Mouse (Mus musculus): Measurements from ENCODE around the gene Gm15140. TPM values are rescaled to one million over a fixed set of nuclear protein-coding genes. Genes with fewer than 3 reads are reported as not detected.
"Not testable (repeated sequence)": the region's sequence is repeated elsewhere in the genome, so short reads cannot be mapped to it uniquely, and the experiment has no call there.

The Gm15140 gene
- polyA plus RNA-seq (2014; fragmentation: Nextera tagmentation; extraction: Ambion mirVana) = not detected in 2 replicates

DNA sequence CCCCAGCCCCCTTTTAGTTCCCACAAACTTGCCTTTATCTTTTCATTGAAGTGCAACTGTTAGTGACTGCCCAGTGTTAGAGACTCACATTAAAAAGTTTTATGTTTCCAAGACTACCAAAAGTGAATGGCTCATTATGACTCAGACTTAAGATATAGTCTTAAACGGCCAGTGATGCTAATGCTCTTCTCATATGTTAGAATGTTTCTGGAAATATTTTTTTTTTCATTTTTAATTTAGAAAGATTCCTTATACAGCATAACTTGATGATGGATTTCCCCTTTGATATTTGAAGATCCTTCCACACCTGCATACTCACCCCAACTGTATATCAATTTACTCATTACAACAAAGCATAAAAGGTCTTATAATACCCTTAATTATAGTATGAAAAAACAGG is at the start of gene Gm15140:
Gm15140 (minus strand) TSS at position 101 of the 400 bp plus-strand sequence.
- not testable (repeated sequence) for H3K4me3 ChIP-seq (ENCODE audit: low read depth, low read length); H3K9me3 ChIP-seq (ENCODE audit: control insufficient read depth, low read length); H3K27me3 ChIP-seq (ENCODE audit: control insufficient read depth, insufficient read depth, low read length); H3K9ac ChIP-seq (ENCODE audit: low read length); DNase-seq (ENCODE audit: low spot score, missing footprints); H3K27ac ChIP-seq (ENCODE audit: low read depth, low read length); H3K4me2 ChIP-seq; H3K36me3 ChIP-seq (ENCODE audit: control insufficient read depth, insufficient read depth, low read length); ATAC-seq (ENCODE audit: low FRiP score); H3K4me1 ChIP-seq (ENCODE audit: control insufficient read depth, insufficient read depth, low read length)
- WGBS = 84% methylated on average over 1 of the region's 1 CpGs

Other genes starting within 250 kb of the Gm15140 start
- not detected in 2 replicates for gene Samt1, start 108.0 kb downstream of the Gm15140 start, polyA plus RNA-seq (2014; fragmentation: Nextera tagmentation; extraction: Ambion mirVana)
- gene 4921511M17Rik, start 86.9 kb downstream of the Gm15140 start, polyA plus RNA-seq (2014; fragmentation: Nextera tagmentation; extraction: Ambion mirVana) = not detected in 2 replicates
- gene Gm10057, start 65.6 kb downstream of the Gm15140 start, polyA plus RNA-seq (2014; fragmentation: Nextera tagmentation; extraction: Ambion mirVana) = not detected in 2 replicates
- gene 4930524N10Rik, start 222.7 kb upstream of the Gm15140 start, polyA plus RNA-seq (2014; fragmentation: Nextera tagmentation; extraction: Ambion mirVana) = not detected in 2 replicates